Mouse (Mus musculus): Measurements from ENCODE around the gene Jup. TPM values are rescaled to one million over a fixed set of nuclear protein-coding genes. Genes with fewer than 3 reads are reported as not detected.

Jup gene
- polyA plus RNA-seq, 1 experiment from 2014 or later, result 231 TPM

- Histone ChIP-seq H3K27ac (ENCODE audit: low read length) (peak overlapping the region; percentile 62), H3K9ac (replicated peaks; ENCODE audit: low read depth) (no peak overlapping the region)
These were observed 3.8 kb downstream of the Jup start for GRCm38 (mm10) chr11:100393733-100394132.

DNA sequence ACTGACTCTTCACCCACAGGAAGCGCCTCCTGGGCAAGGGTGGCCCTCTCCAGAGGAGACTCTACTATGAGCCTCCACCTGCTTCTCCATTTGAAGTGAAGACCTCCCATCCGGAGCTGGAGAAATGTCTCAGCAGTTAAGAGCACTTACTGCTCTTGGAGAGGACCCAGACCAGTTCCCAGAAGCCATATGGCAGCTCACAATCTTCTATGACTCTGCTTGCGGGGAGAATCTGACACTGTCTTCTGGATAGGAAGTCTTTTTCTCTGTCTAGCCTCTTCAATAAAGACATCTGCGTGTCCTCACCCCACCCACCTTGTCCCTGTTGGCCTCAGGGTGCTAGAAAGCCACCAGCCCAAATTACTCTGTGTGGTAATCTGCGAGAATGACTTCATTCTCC is 4.6 kb downstream of the Jup start:
- Histone ChIP-seq H3K4me2 (replicated peaks; ENCODE audit: low read depth, low read length) (peak overlapping the region; percentile 69; the same call in 1 of the 2 replicates), H3K27ac (ENCODE audit: low read length) (peak overlapping the region; percentile 62), H3K27me3 (replicated peaks; ENCODE audit: insufficient read depth, low read length) (no peaks in the 10 kb centered on the region), H3K4me3 (ENCODE audit: low read depth, low read length) (no peak overlapping the region), H3K4me1 (ENCODE audit: insufficient read depth, low read depth, low read length) (peaks cover 71% of the 10 kb centered on the region), H3K9ac (replicated peaks; ENCODE audit: low read depth) (no peak overlapping the region), H3K36me3 (ENCODE audit: insufficient read depth, low read length) (no peaks in the 10 kb centered on the region), H3K9me3 (ENCODE audit: low read length) (no peaks in the 10 kb centered on the region)
- ATAC-seq, result no peak
- TF ChIP-seq EP300 (IDR thresholded peaks at IDR 0.05) (no peak), CTCF (IDR thresholded peaks at IDR 0.05) (no peak)
- peak; percentile 45 for DNase-seq (ENCODE audit: low spot score)
- 53% methylated on average over 5 of the region's 5 CpGs for WGBS

More at GRCm38 (mm10) chr11:100393733-100394132, 3.8 kb downstream of the Jup start:
- WGBS, result 46% methylated on average over 7 of the region's 7 CpGs
- no peak overlapping the region for H3K4me3 ChIP-seq (ENCODE audit: low read depth, low read length)
- H3K4me1 ChIP-seq (ENCODE audit: insufficient read depth, low read depth, low read length), result peaks cover 66% of the 10 kb centered on the region
- no peaks in the 10 kb centered on the region for H3K36me3 ChIP-seq (ENCODE audit: insufficient read depth, low read length)
- DNase-seq (ENCODE audit: low spot score) (no peak), ATAC-seq (no peak)
- TF ChIP-seq CTCF (IDR thresholded peaks at IDR 0.05) (no peak), EP300 (IDR thresholded peaks at IDR 0.05) (no peak)
- H3K9me3 ChIP-seq (ENCODE audit: low read length), result no peaks in the 10 kb centered on the region
- peak overlapping the region; percentile 69; the same call in 1 of the 2 replicates for H3K4me2 ChIP-seq (replicated peaks; ENCODE audit: low read depth, low read length)
- H3K27me3 ChIP-seq (replicated peaks; ENCODE audit: insufficient read depth, low read length), result no peaks in the 10 kb centered on the region

- no peaks in the 10 kb centered on the region for H3K9me3 ChIP-seq (ENCODE audit: low read length)
- no peak overlapping the region for H3K4me2 ChIP-seq (replicated peaks; ENCODE audit: low read depth, low read length)
- no peak overlapping the region for H3K9ac ChIP-seq (replicated peaks; ENCODE audit: low read depth)
- DNase-seq (ENCODE audit: low spot score) (no peak), ATAC-seq (no peak)
- H3K36me3 ChIP-seq (ENCODE audit: insufficient read depth, low read length), result no peaks in the 10 kb centered on the region
- TF ChIP-seq EP300 (IDR thresholded peaks at IDR 0.05), result no peak
- no peak for TF ChIP-seq CTCF (IDR thresholded peaks at IDR 0.05)
- H3K4me1 ChIP-seq (ENCODE audit: insufficient read depth, low read depth, low read length), result peaks cover 80% of the 10 kb centered on the region
- no peaks in the 10 kb centered on the region for H3K27me3 ChIP-seq (replicated peaks; ENCODE audit: insufficient read depth, low read length)
- WGBS, result 89% methylated on average over 7 of the region's 7 CpGs
- peak overlapping the region; percentile 91 for H3K27ac ChIP-seq (ENCODE audit: low read length)
- H3K4me3 ChIP-seq (ENCODE audit: low read depth, low read length), result no peak overlapping the region
These were observed 5.6 kb downstream of the Jup start for GRCm38 (mm10) chr11:100391884-100392345.

GRCm38 (mm10) chr11:100391081-100391883 is 6.3 kb downstream of the Jup start:
- no peak overlapping the region for H3K9ac ChIP-seq (replicated peaks; ENCODE audit: low read depth)
- WGBS, result 12% methylated on average over 9 of the region's 9 CpGs
- no peak overlapping the region for H3K4me3 ChIP-seq (ENCODE audit: low read depth, low read length)
- H3K27me3 ChIP-seq (replicated peaks; ENCODE audit: insufficient read depth, low read length), result no peaks in the 10 kb centered on the region
- H3K27ac ChIP-seq (ENCODE audit: low read length), result peak overlapping the region; percentile 91
- TF ChIP-seq EP300 (IDR thresholded peaks at IDR 0.05) (no peak; the same call in none of the 2 replicates), CTCF (IDR thresholded peaks at IDR 0.05) (peak; percentile 30)
- H3K4me2 ChIP-seq (replicated peaks; ENCODE audit: low read depth, low read length), result peak overlapping the region; percentile 20
- H3K9me3 ChIP-seq (ENCODE audit: low read length), result no peaks in the 10 kb centered on the region
- peak; percentile 68 for ATAC-seq
- H3K36me3 ChIP-seq (ENCODE audit: insufficient read depth, low read length), result no peaks in the 10 kb centered on the region
- peak; percentile 95 for DNase-seq (ENCODE audit: low spot score)
- H3K4me1 ChIP-seq (ENCODE audit: insufficient read depth, low read depth, low read length), result peaks cover 86% of the 10 kb centered on the region

DNA sequence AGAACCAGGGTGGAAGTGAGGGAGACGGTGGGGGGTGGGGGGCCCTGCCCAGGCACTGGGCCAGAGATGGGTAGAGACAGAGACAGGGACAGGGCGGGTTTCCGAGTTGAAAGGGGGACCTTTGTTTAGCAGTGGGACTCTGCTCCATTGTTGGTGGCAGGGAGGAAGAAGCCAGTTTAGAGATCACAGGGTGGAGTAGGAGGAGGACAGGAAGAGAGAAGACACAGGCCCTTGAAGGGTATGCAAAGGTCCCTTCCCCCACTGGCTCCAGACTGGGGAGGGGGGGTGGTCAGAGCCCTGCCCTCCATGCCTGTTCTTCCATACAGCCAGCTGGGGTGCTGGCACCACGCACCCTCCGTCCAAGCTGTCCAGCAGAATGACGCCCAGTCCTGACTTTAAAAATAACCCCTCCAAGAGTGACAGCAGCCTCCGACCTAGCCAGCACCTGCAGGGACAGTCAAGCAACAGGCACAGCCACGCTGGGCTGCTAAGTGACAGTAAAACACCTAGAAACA is 7.6 kb downstream of the Jup start:
- no peak overlapping the region for H3K4me3 ChIP-seq (ENCODE audit: low read depth, low read length)
- ATAC-seq, result peak; percentile 60
- H3K4me2 ChIP-seq (replicated peaks; ENCODE audit: low read depth, low read length), result peak overlapping the region; percentile 20
- TF ChIP-seq EP300 (IDR thresholded peaks at IDR 0.05) (peak; percentile 88), CTCF (IDR thresholded peaks at IDR 0.05) (no peak; the same call in 1 of the 2 replicates)
- peak; percentile 81 for DNase-seq (ENCODE audit: low spot score)
- no peak overlapping the region for H3K9ac ChIP-seq (replicated peaks; ENCODE audit: low read depth)
- WGBS, result 13% methylated on average over 7 of the region's 8 CpGs
- no peaks in the 10 kb centered on the region for H3K27me3 ChIP-seq (replicated peaks; ENCODE audit: insufficient read depth, low read length)
- H3K4me1 ChIP-seq (ENCODE audit: insufficient read depth, low read depth, low read length), result peaks cover 79% of the 10 kb centered on the region
- H3K9me3 ChIP-seq (ENCODE audit: low read length), result no peaks in the 10 kb centered on the region
- peaks cover 11% of the 10 kb centered on the region for H3K36me3 ChIP-seq (ENCODE audit: insufficient read depth, low read length)
- H3K27ac ChIP-seq (ENCODE audit: low read length), result peak overlapping the region; percentile 91

GRCm38 (mm10) chr11:100388588-100388987 is 9.0 kb downstream of the Jup start:
- Histone ChIP-seq H3K27ac (ENCODE audit: low read length) (peak overlapping the region; percentile 91), H3K4me2 (replicated peaks; ENCODE audit: low read depth, low read length) (peak overlapping the region; percentile 29; the same call in 1 of the 2 replicates), H3K9ac (replicated peaks; ENCODE audit: low read depth) (no peak overlapping the region), H3K4me3 (ENCODE audit: low read depth, low read length) (no peak overlapping the region), H3K9me3 (ENCODE audit: low read length) (no peaks in the 10 kb centered on the region), H3K27me3 (replicated peaks; ENCODE audit: insufficient read depth, low read length) (no peaks in the 10 kb centered on the region), H3K4me1 (ENCODE audit: insufficient read depth, low read depth, low read length) (peaks cover 66% of the 10 kb centered on the region), H3K36me3 (ENCODE audit: insufficient read depth, low read length) (peaks cover 23% of the 10 kb centered on the region)
- TF ChIP-seq CTCF (IDR thresholded peaks at IDR 0.05) (no peak), EP300 (IDR thresholded peaks at IDR 0.05) (no peak)
- no peak for ATAC-seq
- WGBS, result 38% methylated on average over 6 of the region's 6 CpGs
- DNase-seq (ENCODE audit: low spot score), result no peak
